Mouse (Mus musculus): ENCODE measurements around the gene Oaz2. TPM values are rescaled to one million over a fixed set of nuclear protein-coding genes. Genes with fewer than 3 reads are reported as not detected.
A peak's percentile ranks its signal among the peaks of the same experiment; 100 is the strongest.

Gene Oaz2
- total and polyA plus RNA-seq, 2 experiments from 2014 or later: 293 to 350 TPM

DNA sequence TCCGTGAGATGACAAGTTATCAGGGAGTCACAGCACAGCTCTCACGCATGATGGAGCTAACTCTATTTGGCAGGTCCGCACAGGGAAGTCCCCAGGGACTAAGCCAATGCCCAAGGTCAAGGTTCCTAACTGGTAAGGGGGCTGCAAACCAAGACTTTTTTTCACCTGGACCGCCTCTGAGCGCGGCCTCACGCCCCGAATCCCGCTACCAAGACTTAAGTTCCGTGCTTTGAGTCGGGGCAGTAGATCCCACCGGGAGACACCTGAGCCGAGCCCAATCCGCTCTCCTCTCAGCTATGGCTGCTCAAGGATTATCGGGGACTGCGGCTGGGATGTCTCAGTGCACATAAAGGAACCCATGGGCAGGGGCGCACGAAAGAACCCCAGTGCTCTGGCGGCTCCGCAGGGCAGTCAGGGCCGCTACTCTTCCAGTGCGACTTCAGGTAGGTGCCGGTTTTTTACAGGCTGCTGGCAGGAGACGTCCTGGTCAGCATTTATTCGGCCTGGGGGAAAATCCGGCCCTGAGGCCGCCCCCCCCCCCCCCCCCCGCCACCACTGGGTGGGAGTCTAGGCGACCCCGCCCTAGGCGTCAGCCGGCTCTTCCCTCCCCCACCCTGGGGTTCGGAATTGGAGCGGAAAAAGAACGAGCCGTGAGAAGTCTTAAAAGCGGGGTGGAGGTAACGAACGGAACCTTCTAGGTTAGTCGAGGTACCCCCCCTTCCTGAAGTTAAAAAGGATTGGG is 38.6 kb upstream of the Oaz2 start, which contains the start of gene Rbpms2:
Gene Rbpms2, plus strand, starts transcription at position 624 of the 742 bp plus-strand sequence.
- Histone ChIP-seq H3K9me3 (replicated peaks; ENCODE audit: control insufficient read depth, low read length) (no peaks in the 10 kb centered on the region), H3K4me2 (ENCODE audit: low read depth, low read length) (peak within 1 kb of the TSS; percentile 76), H3K4me1 (ENCODE audit: control insufficient read depth, insufficient read depth) (no peaks in the 10 kb centered on the region), H3K27ac (ENCODE audit: low read depth) (peak within 1 kb of the TSS; percentile 90), H3K9ac (replicated peaks; ENCODE audit: low read depth, low read length) (peak within 1 kb of the TSS; percentile 84), H3K36me3 (replicated peaks; ENCODE audit: control insufficient read depth, insufficient read depth, low read length) (no peaks in the 10 kb centered on the region), H3K27me3 (ENCODE audit: control insufficient read depth, insufficient read depth, low read length) (no peaks in the 10 kb centered on the region), H3K4me3 (ENCODE audit: low read depth, low read length) (peak within 1 kb of the TSS; percentile 71)
- DNase-seq (ENCODE audit: low spot score) (peak; percentile 50), ATAC-seq (ENCODE audit: insufficient read depth, low read depth) (no peak; the same call in 1 of the 2 replicates)
- 1% methylated on average over 37 of the region's 40 CpGs for WGBS
- no peak for TF ChIP-seq EP300 (IDR thresholded peaks at IDR 0.05; ENCODE audit: low read depth)
- TF ChIP-seq CTCF (IDR thresholded peaks at IDR 0.05; ENCODE audit: low read depth): no peak

GRCm38 (mm10) chr9:65629767-65630630 is 37.8 kb upstream of the Oaz2 start:
- Histone ChIP-seq H3K4me2 (ENCODE audit: low read depth, low read length) (peak overlapping the region; percentile 76), H3K4me1 (ENCODE audit: control insufficient read depth, insufficient read depth) (no peaks in the 10 kb centered on the region), H3K9ac (replicated peaks; ENCODE audit: low read depth, low read length) (peak overlapping the region; percentile 84), H3K4me3 (ENCODE audit: low read depth, low read length) (peak overlapping the region; percentile 71), H3K36me3 (replicated peaks; ENCODE audit: control insufficient read depth, insufficient read depth, low read length) (no peaks in the 10 kb centered on the region), H3K27me3 (ENCODE audit: control insufficient read depth, insufficient read depth, low read length) (no peaks in the 10 kb centered on the region), H3K9me3 (replicated peaks; ENCODE audit: control insufficient read depth, low read length) (no peaks in the 10 kb centered on the region), H3K27ac (ENCODE audit: low read depth) (peak overlapping the region; percentile 90)
- WGBS: under 1% methylated on average over 53 of the region's 83 CpGs
- DNase-seq (ENCODE audit: low spot score): peak; percentile 65
- peak; percentile 90 for ATAC-seq (ENCODE audit: insufficient read depth, low read depth)
- TF ChIP-seq EP300 (IDR thresholded peaks at IDR 0.05; ENCODE audit: low read depth): peak; percentile 42; the same call in 1 of the 2 replicates
- TF ChIP-seq CTCF (IDR thresholded peaks at IDR 0.05; ENCODE audit: low read depth): no peak

DNA sequence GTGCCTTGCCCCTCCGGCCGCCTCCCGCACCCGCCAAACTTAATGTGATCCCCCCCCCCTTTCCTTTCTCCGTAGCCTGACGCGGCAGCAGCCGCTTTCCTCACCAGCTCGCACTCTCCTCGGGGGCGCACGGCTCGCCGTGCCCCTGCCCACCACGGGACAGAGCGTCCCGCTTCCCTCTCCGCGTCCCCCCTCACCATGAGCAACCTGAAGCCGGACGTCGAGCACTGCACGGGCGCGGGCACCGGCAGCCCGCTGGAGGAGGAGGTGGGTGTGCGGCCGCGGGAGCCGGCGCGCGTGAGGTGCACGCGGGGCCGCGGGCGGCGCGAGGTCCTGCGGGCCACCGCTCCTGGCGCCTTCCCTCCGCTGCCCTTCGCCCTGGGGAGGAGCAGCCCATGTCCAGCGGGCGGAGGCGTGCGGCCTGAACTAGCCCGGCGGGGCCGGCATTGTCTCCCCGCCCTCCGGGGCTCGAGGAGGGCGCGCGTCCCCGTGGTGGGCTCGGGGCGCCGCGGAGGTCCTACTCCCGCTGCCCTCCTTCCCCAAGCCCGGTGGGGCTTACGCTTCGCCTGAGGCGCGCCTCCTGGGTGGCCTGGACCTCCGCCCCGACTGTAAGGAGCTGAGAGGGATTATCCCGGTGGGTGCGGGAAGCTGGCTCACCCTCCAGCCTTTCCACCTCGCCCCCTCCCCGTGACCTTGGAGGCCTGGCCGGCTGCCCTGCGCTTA is 37.0 kb upstream of the Oaz2 start:
- WGBS: under 1% methylated on average over 62 of the region's 78 CpGs
- ATAC-seq (ENCODE audit: insufficient read depth, low read depth): peak; percentile 67

GRCm38 (mm10) chr9:65631354-65632021 is 36.3 kb upstream of the Oaz2 start:
- TF ChIP-seq CTCF (IDR thresholded peaks at IDR 0.05; ENCODE audit: low read depth) (no peak), EP300 (IDR thresholded peaks at IDR 0.05; ENCODE audit: low read depth) (no peak)
- WGBS: 10% methylated on average over 16 of the region's 16 CpGs
- no peaks in the 10 kb centered on the region for H3K27me3 ChIP-seq (ENCODE audit: control insufficient read depth, insufficient read depth, low read length)
- 0 out of 2 replicates have a peak, but pooled peaks cover 4% of the 10 kb centered on the region for H3K4me1 ChIP-seq (ENCODE audit: control insufficient read depth, insufficient read depth)
- H3K27ac ChIP-seq (ENCODE audit: low read depth): peak overlapping the region; percentile 90
- no peaks in the 10 kb centered on the region for H3K36me3 ChIP-seq (replicated peaks; ENCODE audit: control insufficient read depth, insufficient read depth, low read length)
- H3K9ac ChIP-seq (replicated peaks; ENCODE audit: low read depth, low read length): peak overlapping the region; percentile 84
- H3K4me3 ChIP-seq (ENCODE audit: low read depth, low read length): peak overlapping the region; percentile 71
- ATAC-seq (ENCODE audit: insufficient read depth, low read depth) (no peak), DNase-seq (ENCODE audit: low spot score) (no peak)
- H3K9me3 ChIP-seq (replicated peaks; ENCODE audit: control insufficient read depth, low read length): no peaks in the 10 kb centered on the region
- peak overlapping the region; percentile 76 for H3K4me2 ChIP-seq (ENCODE audit: low read depth, low read length)

More for the DNA sequence above, 37.0 kb upstream of the Oaz2 start:
- H3K27ac ChIP-seq (ENCODE audit: low read depth): peak overlapping the region; percentile 90
- peak overlapping the region; percentile 84 for H3K9ac ChIP-seq (replicated peaks; ENCODE audit: low read depth, low read length)
- no peaks in the 10 kb centered on the region for H3K9me3 ChIP-seq (replicated peaks; ENCODE audit: control insufficient read depth, low read length)
- H3K4me1 ChIP-seq (ENCODE audit: control insufficient read depth, insufficient read depth): 0 out of 2 replicates have a peak, but pooled peaks cover 4% of the 10 kb centered on the region
- H3K27me3 ChIP-seq (ENCODE audit: control insufficient read depth, insufficient read depth, low read length): no peaks in the 10 kb centered on the region
- peak overlapping the region; percentile 71 for H3K4me3 ChIP-seq (ENCODE audit: low read depth, low read length)
- TF ChIP-seq CTCF (IDR thresholded peaks at IDR 0.05; ENCODE audit: low read depth) (no peak), EP300 (IDR thresholded peaks at IDR 0.05; ENCODE audit: low read depth) (no peak)
- no peaks in the 10 kb centered on the region for H3K36me3 ChIP-seq (replicated peaks; ENCODE audit: control insufficient read depth, insufficient read depth, low read length)
- no peak for DNase-seq (ENCODE audit: low spot score)
- peak overlapping the region; percentile 76 for H3K4me2 ChIP-seq (ENCODE audit: low read depth, low read length)
